Mouse (Mus musculus): ENCODE measurements around the gene Wasf3.

DNA sequence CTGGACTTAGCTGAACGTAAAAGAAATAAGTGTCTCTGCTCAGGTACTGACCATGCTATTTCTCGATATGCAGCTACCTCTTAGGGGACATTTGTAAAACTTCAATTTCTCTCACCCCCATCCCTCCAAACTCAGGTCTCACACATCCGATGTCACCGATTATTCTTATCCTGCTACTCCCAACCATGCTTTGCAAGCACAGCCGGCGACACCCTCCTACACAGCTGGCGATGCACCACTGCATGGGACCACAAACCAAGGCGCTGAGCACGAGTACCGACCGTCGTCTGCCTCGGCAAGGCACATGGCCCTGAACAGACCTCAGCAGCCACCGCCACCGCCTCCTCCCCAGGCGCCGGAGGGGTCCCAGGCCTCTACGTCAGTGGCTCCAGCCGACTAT is 81.9 kb downstream of the Wasf3 start:
- TF ChIP-seq CTCF (IDR thresholded peaks at IDR 0.05) (no peak), EP300 (IDR thresholded peaks at IDR 0.05) (no peak)

Measured in lung, postnatal 0 days (tissue).